8 mouse cellular contexts compared by ENCODE assay signal in the genomic region with DNA sequence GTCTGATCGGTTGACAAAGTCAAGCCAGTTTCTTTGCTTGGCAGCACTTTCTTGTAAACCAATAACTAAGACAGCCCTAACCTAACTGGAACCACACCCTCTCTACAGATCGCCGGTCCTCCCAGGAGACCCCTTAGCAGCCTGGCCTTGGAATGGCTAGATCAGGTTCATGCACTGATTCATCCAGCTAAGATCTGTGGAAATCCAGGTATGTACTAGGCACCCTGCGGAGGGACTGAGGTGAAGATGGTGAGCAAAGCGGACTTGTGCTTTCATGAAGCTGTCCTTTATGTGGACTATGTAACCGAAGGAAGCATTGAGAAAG. TPM values are rescaled to one million over a fixed set of nuclear protein-coding genes. Genes with fewer than 3 reads are reported as not detected.
DNase-seq lines count a peak whose midpoint lies in the region; ATAC-seq lines count a peak whose summit lies in the region.

No protein-coding gene starts in this region.

- DNase-seq in kidney, adult 9 months, result no peak
- DNase-seq in hindbrain, embryonic 14.5 days (ENCODE audit: low spot score), result no peak
- no peak for DNase-seq in retina, postnatal 1 day
- DNase-seq in layer of hippocampus, adult 9-11 months, result no peak

- H3K36me3 ChIP-seq in kidney, embryonic 14.5 days (ENCODE audit: control insufficient read depth, insufficient read depth, low read length), result peaks cover 22% of the 10 kb centered on the region; the same call in 1 of the 2 replicates
- H3K36me3 ChIP-seq in hindbrain, embryonic 14.5 days (replicated peaks; ENCODE audit: control insufficient read depth, insufficient read depth), result peaks cover 16% of the 10 kb centered on the region
- peaks cover 36% of the 10 kb centered on the region for H3K36me3 ChIP-seq in midbrain, embryonic 13.5 days

- H3K27me3 ChIP-seq in kidney, embryonic 14.5 days (ENCODE audit: control insufficient read depth, insufficient read depth, low read length), result no peaks in the 10 kb centered on the region
- H3K27me3 ChIP-seq in hindbrain, embryonic 14.5 days (ENCODE audit: control insufficient read depth, insufficient read depth, low read length), result no peaks in the 10 kb centered on the region
- H3K27me3 ChIP-seq in midbrain, embryonic 13.5 days, result no peaks in the 10 kb centered on the region

- peak overlapping the region; percentile 69 for H3K4me3 ChIP-seq in kidney, embryonic 14.5 days (ENCODE audit: low read length)
- H3K4me3 ChIP-seq in brown adipose tissue, adult 24 weeks (ENCODE audit: insufficient read depth, low read depth, low read length), result peak overlapping the region; percentile 72
- H3K4me3 ChIP-seq in hindbrain, embryonic 14.5 days (replicated peaks; ENCODE audit: low read length), result peak overlapping the region; percentile 51
- H3K4me3 ChIP-seq in midbrain, embryonic 13.5 days (replicated peaks), result peak overlapping the region; percentile 57

- no peaks in the 10 kb centered on the region for H3K4me1 ChIP-seq in kidney, embryonic 14.5 days (ENCODE audit: control insufficient read depth, insufficient read depth, low read length)
- H3K4me1 ChIP-seq in brown adipose tissue, adult 24 weeks (ENCODE audit: control insufficient read depth, insufficient read depth, insufficient read length, low read length), result peaks cover 3% of the 10 kb centered on the region; the same call in 1 of the 2 replicates
- peaks cover 7% of the 10 kb centered on the region; the same call in 1 of the 2 replicates for H3K4me1 ChIP-seq in hindbrain, embryonic 14.5 days (replicated peaks; ENCODE audit: control insufficient read depth, insufficient read depth, low read length)
- H3K4me1 ChIP-seq in midbrain, embryonic 13.5 days (replicated peaks), result peaks cover 11% of the 10 kb centered on the region

- H3K9ac ChIP-seq in kidney, embryonic 14.5 days (ENCODE audit: low read depth, low read length), result peak overlapping the region; percentile 67; the same call in 1 of the 2 replicates
- H3K9ac ChIP-seq in hindbrain, embryonic 14.5 days, result peak overlapping the region; percentile 62
- H3K9ac ChIP-seq in midbrain, embryonic 13.5 days (replicated peaks), result peak overlapping the region; percentile 60

- no peaks in the 10 kb centered on the region for H3K9me3 ChIP-seq in kidney, embryonic 14.5 days (ENCODE audit: control insufficient read depth, low read length)
- H3K9me3 ChIP-seq in hindbrain, embryonic 14.5 days (ENCODE audit: control insufficient read depth, low read length), result no peaks in the 10 kb centered on the region
- no peaks in the 10 kb centered on the region for H3K9me3 ChIP-seq in midbrain, embryonic 13.5 days

- peak; percentile 66; the same call in 1 of the 2 replicates for ATAC-seq in kidney, embryonic 14.5 days (ENCODE audit: low FRiP score, low TSS enrichment)
- peak; percentile 44; the same call in 1 of the 2 replicates for ATAC-seq in hindbrain, embryonic 14.5 days (ENCODE audit: low FRiP score)
- peak; percentile 80 for ATAC-seq in midbrain, embryonic 13.5 days
- ATAC-seq in activated CD4-positive, CD25-positive, alpha-beta regulatory T cell, adult 4 months, result no peak

- no peak overlapping the region for H3K27ac ChIP-seq in kidney, embryonic 14.5 days (ENCODE audit: low read depth, low read length)
- H3K27ac ChIP-seq in brown adipose tissue, adult 24 weeks (replicated peaks; ENCODE audit: low read depth, low read length), result no peak overlapping the region
- H3K27ac ChIP-seq in hindbrain, embryonic 14.5 days, result no peak overlapping the region
- H3K27ac ChIP-seq in midbrain, embryonic 13.5 days, result no peak overlapping the region

- peak overlapping the region; percentile 74 for H3K4me2 ChIP-seq in kidney, embryonic 14.5 days (replicated peaks; ENCODE audit: low read depth, low read length)
- peak overlapping the region; percentile 82 for H3K4me2 ChIP-seq in hindbrain, embryonic 14.5 days (replicated peaks)
- peak overlapping the region; percentile 93 for H3K4me2 ChIP-seq in midbrain, embryonic 13.5 days (replicated peaks)

- WGBS in kidney, embryonic 14.5 days, result 17% methylated on average over 6 of the region's 6 CpGs
- WGBS in hindbrain, embryonic 14.5 days, result 10% methylated on average over 6 of the region's 6 CpGs
- 13% methylated on average over 6 of the region's 6 CpGs for WGBS in midbrain, embryonic 13.5 days

RNA-seq across cellular contexts. Expression of a gene that starts 0.5 kb away (rescaled TPM):
- polyA plus RNA-seq in kidney, embryonic 14.5 days (2014; fragmentation: Nextera tagmentation; extraction: Ambion mirVana), result 88.6 and 102 TPM in 2 replicates
- 11.3 and 12.8 TPM in 2 replicates for polyA plus RNA-seq in brown adipose tissue, adult 24 weeks (2012; ENCODE audit: insufficient read depth, insufficient read length, missing spikeins)
- 64.2 and 64.3 TPM in 2 replicates for polyA plus RNA-seq in hindbrain, embryonic 14.5 days (2014; fragmentation: Nextera tagmentation; extraction: Ambion mirVana)
- polyA plus RNA-seq in midbrain, embryonic 13.5 days (2015; fragmentation: Nextera tagmentation; extraction: Ambion mirVana), result 69.7 and 71.3 TPM in 2 replicates
- polyA plus RNA-seq in activated CD4-positive, CD25-positive, alpha-beta regulatory T cell, adult 4 months (2017; shearing (Covaris generic)), result 1 to 10 TPM; 6.7 to 8.9 TPM

RNA-seq across cellular contexts. Expression of a gene that starts 16.4 kb away (rescaled TPM):
- 0.27 TPM in 1 of 2 replicates, not detected in the other for polyA plus RNA-seq in kidney, embryonic 14.5 days (2014; fragmentation: Nextera tagmentation; extraction: Ambion mirVana)
- polyA plus RNA-seq in brown adipose tissue, adult 24 weeks (2012; ENCODE audit: insufficient read depth, insufficient read length, missing spikeins), result not detected in 2 replicates
- 0.97 and 1.3 TPM in 2 replicates for polyA plus RNA-seq in hindbrain, embryonic 14.5 days (2014; fragmentation: Nextera tagmentation; extraction: Ambion mirVana)
- polyA plus RNA-seq in midbrain, embryonic 13.5 days (2015; fragmentation: Nextera tagmentation; extraction: Ambion mirVana), result 0.22 and 0.55 TPM in 2 replicates
- polyA plus RNA-seq in activated CD4-positive, CD25-positive, alpha-beta regulatory T cell, adult 4 months (2017; shearing (Covaris generic)), result not detected

RNA-seq across cellular contexts. Expression of a gene that starts 21.0 kb away (rescaled TPM):
- polyA plus RNA-seq in kidney, embryonic 14.5 days (2014; fragmentation: Nextera tagmentation; extraction: Ambion mirVana), result 25.1 and 32.7 TPM in 2 replicates
- polyA plus RNA-seq in brown adipose tissue, adult 24 weeks (2012; ENCODE audit: insufficient read depth, insufficient read length, missing spikeins), result not detected in 2 replicates
- 0.33 TPM in 1 of 2 replicates, not detected in the other for polyA plus RNA-seq in hindbrain, embryonic 14.5 days (2014; fragmentation: Nextera tagmentation; extraction: Ambion mirVana)
- 0.27 TPM in 1 of 2 replicates, not detected in the other for polyA plus RNA-seq in midbrain, embryonic 13.5 days (2015; fragmentation: Nextera tagmentation; extraction: Ambion mirVana)
- not detected for polyA plus RNA-seq in activated CD4-positive, CD25-positive, alpha-beta regulatory T cell, adult 4 months (2017; shearing (Covaris generic))

RNA-seq across cellular contexts. Expression of a gene that starts 42.3 kb away (rescaled TPM):
- 21.1 and 31.6 TPM in 2 replicates for polyA plus RNA-seq in kidney, embryonic 14.5 days (2014; fragmentation: Nextera tagmentation; extraction: Ambion mirVana)
- polyA plus RNA-seq in brown adipose tissue, adult 24 weeks (2012; ENCODE audit: insufficient read depth, insufficient read length, missing spikeins), result 1.7 and 4.0 TPM in 2 replicates
- polyA plus RNA-seq in hindbrain, embryonic 14.5 days (2014; fragmentation: Nextera tagmentation; extraction: Ambion mirVana), result 12.4 and 12.5 TPM in 2 replicates
- polyA plus RNA-seq in midbrain, embryonic 13.5 days (2015; fragmentation: Nextera tagmentation; extraction: Ambion mirVana), result 20.2 and 23.1 TPM in 2 replicates
- polyA plus RNA-seq in activated CD4-positive, CD25-positive, alpha-beta regulatory T cell, adult 4 months (2017; shearing (Covaris generic)), result 1 to 10 TPM; 7.1 to 7.7 TPM

RNA-seq across cellular contexts. Expression of a gene that starts 42.6 kb away (rescaled TPM):
- polyA plus RNA-seq in kidney, embryonic 14.5 days (2014; fragmentation: Nextera tagmentation; extraction: Ambion mirVana), result 0.43 TPM in 1 of 2 replicates, not detected in the other
- polyA plus RNA-seq in brown adipose tissue, adult 24 weeks (2012; ENCODE audit: insufficient read depth, insufficient read length, missing spikeins), result not detected in 2 replicates
- polyA plus RNA-seq in hindbrain, embryonic 14.5 days (2014; fragmentation: Nextera tagmentation; extraction: Ambion mirVana), result not detected in 2 replicates
- polyA plus RNA-seq in midbrain, embryonic 13.5 days (2015; fragmentation: Nextera tagmentation; extraction: Ambion mirVana), result not detected in 2 replicates
- polyA plus RNA-seq in activated CD4-positive, CD25-positive, alpha-beta regulatory T cell, adult 4 months (2017; shearing (Covaris generic)), result not detected

Comparison
In these comparisons a context has a peak if more than half of its experiments do, and no peak if none do; other contexts are left out.
1. RNA of a gene that starts 21.0 kb away (polyA plus RNA-seq): 25.1 to 32.7 TPM in kidney, embryonic 14.5 days; 0.33 TPM in hindbrain, embryonic 14.5 days, 0.27 TPM in midbrain, embryonic 13.5 days, not detected in activated CD4-positive, CD25-positive, alpha-beta regulatory T cell, adult 4 months and not detected in brown adipose tissue, adult 24 weeks; every median in the first group is over 10 times any median in the second.
2. Peak in every context shown above with its lines, with median percentiles within 50 percentile points of each other: H3K4me2 ChIP-seq, H3K4me3 ChIP-seq and H3K9ac ChIP-seq.